In genomic region chr2:128143992-128144391, GRCm38 (mm10) we compare ENCODE assay signal across 29 mouse cellular contexts. TPM values are rescaled to one million over a fixed set of nuclear protein-coding genes. Genes with fewer than 3 reads are reported as not detected.
DNase-seq lines count a peak whose midpoint lies in the region; ATAC-seq and TF ChIP-seq lines count a peak whose summit lies in the region.
"Had no signal": no experiment of that assay in that cellular context is flagged by ENCODE, and none has a peak within 500 bp of the region (broad histone marks: within the 10 kb centered on the region; RNA-seq: fewer than 3 reads in every experiment).

No protein-coding gene starts in this region.

- H3K27ac ChIP-seq in liver, embryonic 12.5 days = peak overlapping the region; percentile 66
- H3K27ac ChIP-seq in liver, postnatal 0 days (ENCODE audit: low read depth) = 0 out of 2 replicates have a peak overlapping the region, but pooled peaks have one; percentile 2
- H3K27ac ChIP-seq: embryonic facial prominence, embryonic 12.5 days; hindbrain, embryonic 13.5 days; macrophage; neural tube, embryonic 12.5 days; stomach, embryonic 15.5 days had no signal

- peak; percentile 93 for TF ChIP-seq EP300 in liver, postnatal 0 days (IDR thresholded peaks at IDR 0.05; ENCODE audit: low read depth)

- H3K9me3 ChIP-seq in liver, embryonic 12.5 days (replicated peaks) = no peaks in the 10 kb centered on the region
- no peaks in the 10 kb centered on the region for H3K9me3 ChIP-seq in liver, postnatal 0 days (ENCODE audit: low read length)
- H3K9me3 ChIP-seq: embryonic facial prominence, embryonic 12.5 days; hindbrain, embryonic 13.5 days; neural tube, embryonic 12.5 days; stomach, embryonic 15.5 days had no signal

- no peak for DNase-seq in liver, postnatal 0 days
- DNase-seq in ovary, adult 18-20 months (ENCODE audit: low spot score) = no peak
- no peak for DNase-seq in frontal cortex, postnatal 10 days (ENCODE audit: low spot score in 2 of 2)
- DNase-seq: adrenal gland, adult 8-10 months; B cell, adult 2 months; cerebellum, adult 8-10 months; cerebellum, postnatal 36 days; embryo, embryonic 11 days; gastrocnemius, postnatal 14 days; heart, adult 18-20 months; heart, postnatal 36 days; kidney, adult 8-10 months; kidney, postnatal 10 days; layer of hippocampus, adult 9-11 months; retina, postnatal 1 day; right cerebral cortex, postnatal 14 days had no signal

- no peak overlapping the region for H3K4me3 ChIP-seq in liver, embryonic 12.5 days
- H3K4me3 ChIP-seq in liver, postnatal 0 days (ENCODE audit: low read depth, low read length) = no peak overlapping the region
- H3K4me3 ChIP-seq: embryonic facial prominence, embryonic 12.5 days; hindbrain, embryonic 13.5 days; myocyte; neural tube, embryonic 12.5 days; stomach, embryonic 15.5 days had no signal

- H3K27me3 ChIP-seq in liver, embryonic 12.5 days (replicated peaks) = no peaks in the 10 kb centered on the region
- no peaks in the 10 kb centered on the region for H3K27me3 ChIP-seq in liver, postnatal 0 days (ENCODE audit: insufficient read depth, low read length)
- H3K27me3 ChIP-seq: embryonic facial prominence, embryonic 12.5 days; hindbrain, embryonic 13.5 days; neural tube, embryonic 12.5 days; stomach, embryonic 15.5 days had no signal

- peak; percentile 40; the same call in 1 of the 2 replicates for ATAC-seq in erythroblast, adult 5-6 weeks (replicated peaks; ENCODE audit: low FRiP score, poor library complexity, severe bottlenecking)
- peak; percentile 86 for ATAC-seq in liver, embryonic 12.5 days
- peak; percentile 42 for ATAC-seq in liver, postnatal 0 days
- no peak for ATAC-seq in granulocyte monocyte progenitor cell, adult 5-6 weeks (replicated peaks; ENCODE audit: poor library complexity, severe bottlenecking)
- ATAC-seq: intestine, embryonic 16.5 days; midbrain, embryonic 16.5 days had no signal

- H3K36me3 ChIP-seq in liver, embryonic 12.5 days = peaks cover 41% of the 10 kb centered on the region
- peaks cover 28% of the 10 kb centered on the region for H3K36me3 ChIP-seq in liver, postnatal 0 days (replicated peaks; ENCODE audit: insufficient read depth, low read length)

- H3K9ac ChIP-seq in liver, embryonic 12.5 days = no peak overlapping the region
- H3K9ac ChIP-seq in liver, postnatal 0 days (replicated peaks) = no peak overlapping the region
- H3K9ac ChIP-seq: embryonic facial prominence, embryonic 12.5 days; hindbrain, embryonic 13.5 days; neural tube, embryonic 12.5 days; stomach, embryonic 15.5 days had no signal

- H3K4me2 ChIP-seq in liver, embryonic 12.5 days = peak overlapping the region; percentile 25
- no peak overlapping the region for H3K4me2 ChIP-seq in liver, postnatal 0 days (ENCODE audit: low read depth, low read length)
- H3K4me2 ChIP-seq: embryonic facial prominence, embryonic 12.5 days; heart, embryonic 11.5 days; hindbrain, embryonic 13.5 days; midbrain, embryonic 11.5 days; neural tube, embryonic 12.5 days; stomach, embryonic 15.5 days had no signal

- H3K4me1 ChIP-seq in liver, embryonic 12.5 days = peaks cover 68% of the 10 kb centered on the region
- H3K4me1 ChIP-seq in liver, postnatal 0 days (ENCODE audit: insufficient read depth) = peaks cover 22% of the 10 kb centered on the region
- H3K4me1 ChIP-seq: stomach, embryonic 15.5 days had no signal

- no peak for TF ChIP-seq CTCF in liver, postnatal 0 days (IDR thresholded peaks at IDR 0.05; ENCODE audit: low read depth)

RNA-seq across cellular contexts. Expression of gene Bcl2l11, which starts 18.2 kb away (rescaled TPM):
- 3.8 and 4.0 TPM in 2 replicates for total RNA-seq in erythroblast, adult 5-6 weeks (2015; ENCODE audit: low replicate concordance)
- 8.1 and 14.8 TPM in 2 replicates for total RNA-seq in erythroblast, adult 5-6 weeks (2017; ENCODE audit: low replicate concordance)
- polyA plus RNA-seq in liver, embryonic 12.5 days (2016; fragmentation: Nextera tagmentation; extraction: Ambion mirVana) = 9.4 and 9.7 TPM in 2 replicates
- 6.4 and 6.5 TPM in 2 replicates for polyA plus RNA-seq in liver, postnatal 0 days (2015; fragmentation: Nextera tagmentation; extraction: Ambion mirVana)
- 13.1 and 14.4 TPM in 2 replicates for total RNA-seq in granulocyte monocyte progenitor cell, adult 5-6 weeks (2014; fragmentation: Nextera tagmentation)
- total RNA-seq in granulocyte monocyte progenitor cell, adult 5-6 weeks (2017) = 12.1 and 13.4 TPM in 2 replicates
